Mouse (Mus musculus) spleen, adult 12 weeks (tissue): ENCODE results near the gene Smpdl3b.
"Not testable (repeated sequence)": the region's sequence is repeated elsewhere in the genome, so short reads cannot be mapped to it uniquely, and the experiment has no call there.

Source experiments
- DNase-seq: peaks from one replicate; pipeline ENCODE4 v3.0.0; 2022; ENCODE audit warnings: low spot score

Smpdl3b gene

GRCm38 (mm10) chr4:132756974-132757373 lies at the start of gene Smpdl3b:
Gene Smpdl3b, minus strand, starts transcription at chr4:132757252.
- no peak for DNase-seq

GRCm38 (mm10) chr4:132806620-132807191 lies 49.7 kb upstream of the Smpdl3b start:
- no peak for DNase-seq

- DNase-seq = no peak
Measured at GRCm38 (mm10) chr4:132805599-132806197, 48.6 kb upstream of the Smpdl3b start.

- DNase-seq = no peak
Measured at GRCm38 (mm10) chr4:132805146-132805545, 48.1 kb upstream of the Smpdl3b start.

- no peak for DNase-seq
Measured at GRCm38 (mm10) chr4:132804331-132804730, 47.3 kb upstream of the Smpdl3b start.

GRCm38 (mm10) chr4:132803876-132804275 lies 46.8 kb upstream of the Smpdl3b start:
- no peak for DNase-seq

GRCm38 (mm10) chr4:132803212-132803611 lies 46.2 kb upstream of the Smpdl3b start:
- no peak for DNase-seq

GRCm38 (mm10) chr4:132802171-132802637 lies 45.2 kb upstream of the Smpdl3b start:
- DNase-seq = no peak

GRCm38 (mm10) chr4:132801176-132802077 lies 44.4 kb upstream of the Smpdl3b start:
- DNase-seq = no peak

GRCm38 (mm10) chr4:132799845-132800244 lies 42.8 kb upstream of the Smpdl3b start:
- DNase-seq = no peak

- not testable (repeated sequence) for DNase-seq
Measured at GRCm38 (mm10) chr4:132798666-132799065, 41.6 kb upstream of the Smpdl3b start.

- no peak for DNase-seq
Measured at GRCm38 (mm10) chr4:132798028-132798427, 41.0 kb upstream of the Smpdl3b start.

- no peak for DNase-seq
Measured at GRCm38 (mm10) chr4:132797461-132797860, 40.4 kb upstream of the Smpdl3b start.

GRCm38 (mm10) chr4:132796196-132796886 lies 39.3 kb upstream of the Smpdl3b start, which contains the start of gene Themis2:
Gene Themis2, minus strand, starts transcription at chr4:132796387.
- DNase-seq = peak; percentile 88

- DNase-seq = no peak
Measured at GRCm38 (mm10) chr4:132795171-132795570, 38.1 kb upstream of the Smpdl3b start.

- DNase-seq = no peak
Measured at GRCm38 (mm10) chr4:132794760-132795159, 37.7 kb upstream of the Smpdl3b start.

- DNase-seq = no peak
Measured at GRCm38 (mm10) chr4:132794028-132794427, 37.0 kb upstream of the Smpdl3b start.

- not testable (repeated sequence) for DNase-seq
Measured at GRCm38 (mm10) chr4:132793322-132794004, 36.4 kb upstream of the Smpdl3b start.

- no peak for DNase-seq
Measured at GRCm38 (mm10) chr4:132789731-132790130, 32.7 kb upstream of the Smpdl3b start.

- no peak for DNase-seq
Measured at GRCm38 (mm10) chr4:132785228-132785627, 28.2 kb upstream of the Smpdl3b start.

- no peak for DNase-seq
Measured at GRCm38 (mm10) chr4:132783732-132784131, 26.7 kb upstream of the Smpdl3b start.
